Mouse (Mus musculus): ENCODE results near the gene Guca2a. TPM values are rescaled to one million over a fixed set of nuclear protein-coding genes. Genes with fewer than 3 reads are reported as not detected.

Gene Guca2a
- total and polyA plus RNA-seq, 3 experiments = not detected

- TF ChIP-seq JUN (IDR thresholded peaks at IDR 0.05; ENCODE audit: insufficient read depth, low read depth, low read length) = no peak
- TF ChIP-seq NRF1 (IDR thresholded peaks at IDR 0.05; ENCODE audit: low read depth, low read length) = no peak
- TF ChIP-seq ZMIZ1 (IDR thresholded peaks at IDR 0.05; ENCODE audit: low read depth, low read length) = no peak
Observed at GRCm38 (mm10) chr4:119631115-119631919, 6.2 kb upstream of the Guca2a start (continued).

GRCm38 (mm10) chr4:119632721-119633120, 4.8 kb upstream of the Guca2a start:
- TF ChIP-seq SIN3A (IDR thresholded peaks at IDR 0.05; ENCODE audit: low read length) (no peak), SMC3 (IDR thresholded peaks at IDR 0.05; ENCODE audit: low read depth, low read length) (no peak), PAX5 (IDR thresholded peaks at IDR 0.05; ENCODE audit: low read length) (no peak), ZC3H11A (IDR thresholded peaks at IDR 0.05; ENCODE audit: low read depth, low read length) (no peak), CHD2 (IDR thresholded peaks at IDR 0.05; ENCODE audit: low read length) (no peak), POLR2AphosphoS2 (IDR thresholded peaks at IDR 0.05; ENCODE audit: low read depth, low read length) (no peak), NRF1 (IDR thresholded peaks at IDR 0.05; ENCODE audit: low read depth, low read length) (no peak), JUN (IDR thresholded peaks at IDR 0.05; ENCODE audit: insufficient read depth, low read depth, low read length) (no peak), CHD1 (IDR thresholded peaks at IDR 0.05; ENCODE audit: low read depth, low read length) (no peak), CTCF (conservative IDR thresholded peaks at IDR 0.05 in 1 of 2, IDR thresholded peaks at IDR 0.05 in 1 of 2; ENCODE audit: low read depth in 2 of 2, low read length in 2 of 2) (no peak), ETS1 (conservative IDR thresholded peaks at IDR 0.05; ENCODE audit: low read depth, low read length) (no peak), GABPA (IDR thresholded peaks at IDR 0.05; ENCODE audit: insufficient replicate concordance, low read depth, low read length) (no peak), ZNF384 (IDR thresholded peaks at IDR 0.05; ENCODE audit: low read depth, low read length) (no peak), UBTF (IDR thresholded peaks at IDR 0.05; ENCODE audit: low read depth, low read length) (no peak), USF1 (IDR thresholded peaks at IDR 0.05; ENCODE audit: low read depth, low read length) (no peak), MAZ (IDR thresholded peaks at IDR 0.05; ENCODE audit: low read depth, low read length) (no peak), MAFK (IDR thresholded peaks at IDR 0.05; ENCODE audit: insufficient replicate concordance, low read length) (no peak), POLR2A (IDR thresholded peaks at IDR 0.05; ENCODE audit: low read depth, low read length) (no peak), MEF2A (IDR thresholded peaks at IDR 0.05; ENCODE audit: borderline replicate concordance, low read depth, low read length) (no peak)
- no peak for DNase-seq (ENCODE audit: extremely low read depth)
- Histone ChIP-seq H3K36me3 (replicated peaks in 1 of 2; ENCODE audit: control insufficient read depth in 1 of 2, insufficient read depth in 1 of 2, low read length in 1 of 2) (peaks cover 28 to 56% of the 10 kb centered on the region in 2 experiments), H3K79me2 (replicated peaks; ENCODE audit: control insufficient read depth, extremely low read depth, insufficient read depth, poor library complexity, severe bottlenecking) (no peaks in the 10 kb centered on the region), H3K4me2 (ENCODE audit: insufficient read depth, low read depth, poor library complexity, severe bottlenecking) (no peak overlapping the region), H3K9ac (ENCODE audit: insufficient read depth, low read depth) (no peak overlapping the region), H3K27ac (ENCODE audit: insufficient read depth, low read depth) (no peak overlapping the region), H3K4me3 (replicated peaks in 1 of 3; ENCODE audit: low read depth in 2 of 3, low read length in 2 of 3, poor library complexity in 1 of 3) (no peak overlapping the region), H3K9me3 (replicated peaks; ENCODE audit: low read length) (no peaks in the 10 kb centered on the region), H3K27me3 (replicated peaks) (no peaks in the 10 kb centered on the region), H3K4me1 (ENCODE audit: control insufficient read depth in 1 of 2, insufficient read depth in 2 of 2) (peaks cover 2 to 33% of the 10 kb centered on the region in 2 experiments; a peak in 2 of 4 replicates)
- dilution Hi-C loops (cut with MboI; ENCODE audit: extremely low pct_ligation_motif_present, extremely low pct_unique_long_range_greater_than_20kb, low sequenced_read_pairs) = no loop called here
- in situ Hi-C loops (cut with MboI; ENCODE audit: low pct_ligation_motif_present, low pct_unique_long_range_greater_than_20kb, low sequenced_read_pairs) = loop anchor here (5.0 kb wide), 1 partner anchor 35 kb away; no protein-coding TSS in a partner anchor

All from CH12.LX (cell line).